Mouse (Mus musculus) brain, adult 2 months (tissue): ENCODE measurements around the gene Caln1.

Source experiments
- DNase-seq: peaks from one replicate; pipeline ENCODE4 v3.0.0; 2011; ENCODE audit warnings: low read depth, low spot score

Caln1 gene

DNA sequence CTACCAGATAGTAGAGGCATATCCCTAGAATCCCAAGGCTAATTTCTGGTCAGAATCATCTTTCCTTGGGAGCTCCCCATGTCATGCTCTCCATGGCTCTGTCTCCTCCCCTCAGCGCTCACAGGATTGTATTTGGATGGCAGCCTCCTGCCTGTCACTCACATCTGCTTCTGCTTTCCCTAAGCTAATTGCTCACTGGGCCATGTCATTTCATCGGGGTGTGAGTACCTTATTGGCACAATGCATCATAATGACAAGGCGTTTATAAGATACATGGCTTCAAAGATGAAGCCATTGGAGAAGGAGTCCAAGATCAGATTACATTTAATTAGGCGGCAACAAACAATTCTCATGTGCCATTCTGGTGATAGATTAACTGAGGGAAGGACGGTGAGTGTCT, 522.5 kb downstream of the Caln1 start:
- no peak for DNase-seq

DNA sequence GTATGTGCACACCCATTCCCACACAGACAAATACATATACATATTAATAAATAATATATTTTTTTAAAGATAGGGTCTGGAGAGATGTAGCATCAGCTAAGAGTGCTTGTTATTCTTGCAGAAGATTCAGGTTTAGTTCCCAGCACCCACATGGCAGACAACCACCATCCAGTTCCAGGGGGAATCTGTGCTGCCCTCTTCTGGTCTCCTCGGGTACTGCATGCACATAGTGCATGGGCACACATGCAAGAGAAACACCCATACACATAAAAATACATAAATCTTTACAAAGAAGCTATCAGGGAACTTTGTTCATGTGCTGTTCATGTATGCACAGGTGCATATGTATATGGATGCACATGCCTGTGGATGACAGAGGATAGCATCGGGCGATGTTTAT, 526.7 kb downstream of the Caln1 start:
- DNase-seq: no peak
